Mouse (Mus musculus) C2C12 (cell line): ENCODE data around the gene Gm26897. TPM values are rescaled to one million over a fixed set of nuclear protein-coding genes. Genes with fewer than 3 reads are reported as not detected.

Experiments
- H3K27me3 ChIP-seq: one replicate; pipeline ENCODE4 v1.6.1; 2011; ENCODE audit not compliant: control insufficient read depth, insufficient read depth, insufficient read length
- H3K36me3 ChIP-seq: one replicate; pipeline ENCODE4 v1.6.1; 2011; ENCODE audit not compliant: control insufficient read depth, insufficient read depth
- H3K4me3 ChIP-seq: one replicate; pipeline ENCODE4 v1.5.1; 2011; ENCODE audit warnings: mild to moderate bottlenecking, control low read depth; ENCODE audit not compliant: poor library complexity, insufficient read depth, severe bottlenecking
- H3K79me2 ChIP-seq: one replicate; pipeline ENCODE4 v1.6.1; 2011; ENCODE audit not compliant: control insufficient read depth, insufficient read depth
- H3K79me3 ChIP-seq: one replicate; pipeline ENCODE4 v1.6.1; 2011; ENCODE audit warnings: low read depth, control low read depth
- H3ac ChIP-seq: one replicate; pipeline ENCODE3; 2011; ENCODE audit warnings: low read depth; ENCODE audit not compliant: control insufficient read depth, insufficient read length
- CEBPB ChIP-seq: IDR thresholded peaks from one replicate; pipeline ENCODE4 v1.6.1; 2011; ENCODE audit warnings: low read depth, mild to moderate bottlenecking, control low read depth, moderate library complexity
- CTCF ChIP-seq: IDR thresholded peaks from one replicate; pipeline ENCODE4 v1.5.1; 2011; ENCODE audit not compliant: control insufficient read depth, insufficient read depth, insufficient read length
- FOSL1 ChIP-seq: IDR thresholded peaks from one replicate; pipeline ENCODE4 v1.8.0; 2011; ENCODE audit warnings: mild to moderate bottlenecking, low read length; ENCODE audit not compliant: poor library complexity, insufficient read depth, severe bottlenecking
- MAX ChIP-seq: IDR thresholded peaks from one replicate; pipeline ENCODE4 v1.6.1; 2011; ENCODE audit warnings: mild to moderate bottlenecking, control low read depth
- MYOD1 ChIP-seq: IDR thresholded peaks from one replicate; pipeline ENCODE4 v1.6.1; 2011; ENCODE audit warnings: low read depth; ENCODE audit not compliant: control insufficient read depth, insufficient read length
- MYOG ChIP-seq: IDR thresholded peaks from one replicate; pipeline ENCODE4 v1.6.1; 2011; ENCODE audit not compliant: control insufficient read depth, insufficient read length; ENCODE audit errors: extremely low read depth
- USF1 ChIP-seq: IDR thresholded peaks from one replicate; pipeline ENCODE4 v1.6.1; 2011; ENCODE audit warnings: low read depth, mild to moderate bottlenecking, control low read depth, moderate library complexity
- polyA plus RNA-seq: library from polyadenylated mRNA; unstranded; fragments of >200 nt; fragmentation: generic; extraction: Trizol; gene quantifications from one replicate; pipeline ENCODE4 v1.2.1, GENCODE M21; 2012; ENCODE audit warnings: missing spikeins

Gm26897 gene
- polyA plus RNA-seq, 1 experiment, result not detected

DNA sequence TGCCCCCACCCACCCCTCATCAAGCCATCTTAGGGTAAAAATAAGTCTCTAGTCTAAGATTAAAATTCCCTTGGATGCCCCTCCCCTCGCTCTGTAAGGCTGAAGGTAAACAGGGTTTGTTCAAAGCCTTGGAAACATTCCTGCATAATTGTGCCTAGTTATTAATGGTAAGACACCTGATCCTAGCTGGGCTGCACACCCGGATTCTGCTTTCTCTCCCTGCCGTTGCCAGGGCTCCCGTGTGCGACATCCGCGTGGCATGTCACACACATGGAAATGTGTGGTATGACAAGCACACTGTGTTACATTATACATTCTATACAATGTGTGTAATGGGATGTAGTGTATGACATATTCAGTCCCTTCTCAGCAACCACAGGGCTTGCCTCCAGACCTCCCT, 30.1 kb upstream of the Gm26897 start:
- Histone ChIP-seq H3K79me2 (no peaks in the 10 kb centered on the region), H3ac (no peak overlapping the region), H3K36me3 (no peaks in the 10 kb centered on the region), H3K4me3 (no peak overlapping the region), H3K79me3 (no peaks in the 10 kb centered on the region), H3K27me3 (peaks cover 13% of the 10 kb centered on the region)
- TF ChIP-seq MYOG, result no peak
- TF ChIP-seq USF1, result no peak
- no peak for TF ChIP-seq FOSL1
- no peak for TF ChIP-seq MAX
- TF ChIP-seq MYOD1, result no peak
- TF ChIP-seq CEBPB, result no peak
- no peak for TF ChIP-seq CTCF

GRCm38 (mm10) chr5:111704326-111704725, 29.4 kb upstream of the Gm26897 start:
- no peak overlapping the region for H3K4me3 ChIP-seq
- H3K79me3 ChIP-seq, result no peaks in the 10 kb centered on the region
- TF ChIP-seq MYOG (no peak), FOSL1 (no peak), USF1 (no peak), MYOD1 (no peak), CTCF (no peak), MAX (no peak), CEBPB (no peak)
- peaks cover 13% of the 10 kb centered on the region for H3K27me3 ChIP-seq
- no peaks in the 10 kb centered on the region for H3K79me2 ChIP-seq
- no peak overlapping the region for H3ac ChIP-seq
- no peaks in the 10 kb centered on the region for H3K36me3 ChIP-seq

DNA sequence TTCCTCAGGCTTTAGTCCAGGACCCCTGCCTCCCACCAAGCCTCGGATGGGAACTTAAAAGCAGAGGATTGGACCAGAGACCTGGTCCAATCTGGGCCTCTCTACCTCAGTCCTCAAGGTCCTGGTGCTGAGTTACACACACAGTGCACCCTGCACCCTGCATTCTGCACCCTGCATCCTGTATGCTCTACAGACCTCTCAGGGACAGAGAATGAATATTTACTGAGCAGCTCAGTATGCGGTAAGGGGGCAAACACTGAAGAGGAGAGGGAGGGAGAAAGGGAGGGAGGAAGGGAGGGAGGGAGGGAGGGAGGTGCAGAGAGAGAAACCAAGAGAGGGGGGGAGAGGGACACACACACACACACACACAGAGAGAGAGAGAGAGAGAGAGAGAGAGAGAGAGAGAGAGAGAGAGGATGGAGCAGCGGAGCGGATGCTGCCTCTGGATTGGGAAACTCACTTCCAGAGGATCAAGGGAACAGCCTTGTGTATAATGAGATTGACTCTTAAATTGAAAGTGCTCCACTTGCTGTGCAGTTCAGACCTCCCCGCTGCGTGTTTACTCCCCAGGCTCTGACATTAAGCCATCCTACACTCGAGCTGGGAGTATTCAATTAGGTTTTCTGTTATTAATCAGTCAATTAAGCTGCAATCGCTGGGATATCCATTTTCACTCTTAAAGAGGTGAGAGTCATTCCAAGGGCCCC, 24.4 kb upstream of the Gm26897 start:
- H3ac ChIP-seq, result no peak overlapping the region
- no peak for TF ChIP-seq USF1
- TF ChIP-seq FOSL1, result no peak
- no peak for TF ChIP-seq CTCF
- no peak for TF ChIP-seq CEBPB
- TF ChIP-seq MYOG, result no peak
- TF ChIP-seq MAX, result no peak
- no peak for TF ChIP-seq MYOD1
- no peak overlapping the region for H3K4me3 ChIP-seq
- no peaks in the 10 kb centered on the region for H3K79me2 ChIP-seq
- H3K27me3 ChIP-seq, result peaks cover 15% of the 10 kb centered on the region
- no peaks in the 10 kb centered on the region for H3K79me3 ChIP-seq
- H3K36me3 ChIP-seq, result no peaks in the 10 kb centered on the region

- H3K79me3 ChIP-seq, result no peaks in the 10 kb centered on the region
- H3ac ChIP-seq, result no peak overlapping the region
- no peak for TF ChIP-seq CEBPB
- H3K27me3 ChIP-seq, result peaks cover 30% of the 10 kb centered on the region
- no peaks in the 10 kb centered on the region for H3K79me2 ChIP-seq
- no peaks in the 10 kb centered on the region for H3K36me3 ChIP-seq
- H3K4me3 ChIP-seq, result no peak overlapping the region
These were observed 14.7 kb upstream of the Gm26897 start for GRCm38 (mm10) chr5:111719018-111719417.

DNA sequence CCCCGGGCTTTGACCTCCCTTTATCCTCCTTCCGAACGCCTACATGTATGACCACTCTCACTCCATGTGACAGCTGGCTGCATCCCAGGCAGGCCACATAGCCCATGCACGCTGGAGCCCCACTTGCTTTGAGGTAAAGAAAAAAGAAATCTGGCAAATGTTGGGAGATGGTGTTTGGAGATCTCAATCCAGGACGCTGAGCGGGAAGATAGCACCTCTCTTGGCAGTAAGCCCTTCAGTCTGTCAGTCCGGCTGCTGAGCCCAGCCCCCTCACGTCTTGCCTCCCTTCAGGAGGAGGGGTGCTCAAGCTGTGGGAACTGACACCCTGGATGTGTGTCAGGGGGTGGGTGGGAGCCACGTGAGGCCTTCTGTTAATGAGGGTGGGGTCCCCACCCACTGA, 13.0 kb upstream of the Gm26897 start:
- TF ChIP-seq MYOG, result no peak
- no peak for TF ChIP-seq USF1
- TF ChIP-seq CEBPB, result no peak
- no peak for TF ChIP-seq CTCF
- no peak for TF ChIP-seq FOSL1
- TF ChIP-seq MAX, result no peak
- no peak for TF ChIP-seq MYOD1
- H3K27me3 ChIP-seq, result peaks cover 40% of the 10 kb centered on the region
- no peaks in the 10 kb centered on the region for H3K79me3 ChIP-seq

GRCm38 (mm10) chr5:111724713-111725112, 9.0 kb upstream of the Gm26897 start:
- TF ChIP-seq CEBPB (no peak), FOSL1 (no peak), MYOD1 (no peak), CTCF (no peak), MAX (no peak), USF1 (no peak), MYOG (no peak)
- H3K36me3 ChIP-seq, result no peaks in the 10 kb centered on the region
- no peaks in the 10 kb centered on the region for H3K79me3 ChIP-seq
- peaks cover 26% of the 10 kb centered on the region for H3K27me3 ChIP-seq
- no peaks in the 10 kb centered on the region for H3K79me2 ChIP-seq
- no peak overlapping the region for H3K4me3 ChIP-seq
- no peak overlapping the region for H3ac ChIP-seq

More for the DNA sequence above, 13.0 kb upstream of the Gm26897 start:
- H3K79me2 ChIP-seq, result no peaks in the 10 kb centered on the region
- no peak overlapping the region for H3K4me3 ChIP-seq
- no peak overlapping the region for H3ac ChIP-seq
- no peaks in the 10 kb centered on the region for H3K36me3 ChIP-seq
